Mouse (Mus musculus) left cerebral cortex, adult 2 months (tissue): ENCODE data around the gene Serpinb9c. TPM values are rescaled to one million over a fixed set of nuclear protein-coding genes. Genes with fewer than 3 reads are reported as not detected.
"Not testable (repeated sequence)": the region's sequence is repeated elsewhere in the genome, so short reads cannot be mapped to it uniquely, and the experiment has no call there.

Experiments used
- DNase-seq, 2 experiments: peaks; one replicate each; pipeline ENCODE4 v3.0.0; 2021 to 2022; ENCODE audit warnings: low spot score in 2 of 2, mixed read lengths in 1 of 2; ENCODE audit errors: extremely low spot score in 1 of 2
- H3K27ac ChIP-seq: fragments of 200-600 bp; 2 replicates; pipeline ENCODE4 v1.8.1; 2022
- H3K4me3 ChIP-seq: fragments of 200-600 bp; 2 replicates; pipeline ENCODE4 v1.8.1; 2022
- CTCF ChIP-seq: fragments of 200-600 bp; IDR thresholded peaks from 2 replicates; pipeline ENCODE4 v1.8.1; 2022; ENCODE audit warnings: antibody characterized with exemption, mild to moderate bottlenecking, moderate library complexity
- intact Hi-C: fragments of 180-260 bp; cut with DNase I; formaldehyde crosslinking; loops from one replicate; pipeline ENCODE4 v1.15.1; 2025
- long read RNA-seq, 2 experiments: library from polyadenylated mRNA; stranded (forward); transcript quantifications; one replicate each; pipeline ENCODE4 v2.0.0; 2021; ENCODE audit warnings: borderline mapping rate in 2 of 2
- total RNA-seq, 2 experiments: library from RNA; stranded (reverse); gene quantifications; 2 replicates each; pipeline ENCODE4 v1.2.3; 2021

Serpinb9c gene
- total RNA-seq: not detected
- long read RNA-seq, experiment 1: 0 reads
- long read RNA-seq, experiment 2: 0 reads

- DNase-seq: no peak
- no peak for TF ChIP-seq CTCF
- intact Hi-C loops: no loop called here
- no peak within 1 kb of the TSS for H3K4me3 ChIP-seq
- H3K27ac ChIP-seq: no peak within 1 kb of the TSS
These were observed at the start of gene Serpinb9c for GRCm38 (mm10) chr13:33159642-33160041. Serpinb9c (minus strand) TSS chr13:33159742.

GRCm38 (mm10) chr13:33199740-33200139, 40.2 kb upstream of the Serpinb9c start:
- Histone ChIP-seq H3K4me3 (no peak overlapping the region), H3K27ac (no peak overlapping the region)
- peak; percentile 14 for TF ChIP-seq CTCF
- no peak for DNase-seq
- intact Hi-C loops: no loop called here

- TF ChIP-seq CTCF: no peak
- DNase-seq: no peak
- H3K27ac ChIP-seq: no peak within 1 kb of the TSS
- H3K4me3 ChIP-seq: no peak within 1 kb of the TSS
- intact Hi-C loops: no loop called here
These were observed 33.1 kb upstream of the Serpinb9c start, which contains the start of gene Serpinb9d for GRCm38 (mm10) chr13:33192659-33193058. Serpinb9d (plus strand) TSS chr13:33192959.

- intact Hi-C loops, H3K27ac ChIP-seq, DNase-seq, H3K4me3 ChIP-seq: not testable (repeated sequence)
These were observed 30.9 kb upstream of the Serpinb9c start for GRCm38 (mm10) chr13:33190486-33190885.

- no peak for DNase-seq
- intact Hi-C loops: no loop called here
- no peak for TF ChIP-seq CTCF
- Histone ChIP-seq H3K27ac (no peak overlapping the region), H3K4me3 (no peak overlapping the region)
These were observed 18.1 kb downstream of the Serpinb9c start for GRCm38 (mm10) chr13:33141435-33141834.

- intact Hi-C loops: no loop called here
- Histone ChIP-seq H3K4me3 (no peak overlapping the region), H3K27ac (no peak overlapping the region)
- no peak for DNase-seq
- no peak for TF ChIP-seq CTCF
These were observed 21.8 kb downstream of the Serpinb9c start for GRCm38 (mm10) chr13:33137717-33138116.

GRCm38 (mm10) chr13:33113054-33113453, 46.5 kb downstream of the Serpinb9c start:
- H3K27ac ChIP-seq: no peak overlapping the region
- no peak overlapping the region for H3K4me3 ChIP-seq
- DNase-seq: no peak
- intact Hi-C loops: no loop called here
- TF ChIP-seq CTCF: no peak

GRCm38 (mm10) chr13:33105626-33106025, 53.9 kb downstream of the Serpinb9c start:
- DNase-seq: no peak
- intact Hi-C loops: no loop called here
- no peak overlapping the region for H3K4me3 ChIP-seq
- no peak for TF ChIP-seq CTCF
- no peak overlapping the region for H3K27ac ChIP-seq

Other genes with a start within 250 kb of the Serpinb9c start
- gene Serpinb6b, start 194.5 kb downstream of the Serpinb9c start, total RNA-seq: 1 to 10 TPM in 1 of 2 experiments, under 1 TPM in 1; 0.96 to 1.9 TPM
- 1 to 10 TPM; 4.3 to 5.6 TPM for gene Serpinb9, start 156.5 kb downstream of the Serpinb9c start, total RNA-seq
- gene Serpinb9b, start 132.3 kb downstream of the Serpinb9c start, total RNA-seq: under 1 TPM in 1 of 2 experiments, not detected in 1; 0.09 TPM
- gene Serpinb1b, start 81.2 kb downstream of the Serpinb9c start, total RNA-seq: 1 to 10 TPM in 1 of 2 experiments, under 1 TPM in 1; 0.86 to 1.2 TPM
- gene Serpinb9d, start 33.2 kb upstream of the Serpinb9c start, total RNA-seq: not detected
- gene Serpinb9e, start 89.9 kb upstream of the Serpinb9c start, total RNA-seq: not detected
- gene Serpinb9f, start 164.3 kb upstream of the Serpinb9c start, total RNA-seq: not detected
- not detected for gene Gm11397, start 236.0 kb upstream of the Serpinb9c start, total RNA-seq